Mouse (Mus musculus) spleen, adult 2 months (tissue): ENCODE results near the gene Btbd1.

Experiments
- CTCF ChIP-seq: fragments of 200-500 bp; IDR thresholded peaks from 2 replicates; pipeline ENCODE4 v1.5.1; 2011; ENCODE audit warnings: mild to moderate bottlenecking, inconsistent platforms; ENCODE audit not compliant: insufficient read depth, insufficient read length, insufficient replicate concordance; ENCODE audit errors: extremely low read depth
- POLR2A ChIP-seq: fragments of 200-500 bp; IDR thresholded peaks from 2 replicates; pipeline ENCODE4 v1.6.1; 2011; ENCODE audit warnings: low read depth, low read length, inconsistent platforms

DNA sequence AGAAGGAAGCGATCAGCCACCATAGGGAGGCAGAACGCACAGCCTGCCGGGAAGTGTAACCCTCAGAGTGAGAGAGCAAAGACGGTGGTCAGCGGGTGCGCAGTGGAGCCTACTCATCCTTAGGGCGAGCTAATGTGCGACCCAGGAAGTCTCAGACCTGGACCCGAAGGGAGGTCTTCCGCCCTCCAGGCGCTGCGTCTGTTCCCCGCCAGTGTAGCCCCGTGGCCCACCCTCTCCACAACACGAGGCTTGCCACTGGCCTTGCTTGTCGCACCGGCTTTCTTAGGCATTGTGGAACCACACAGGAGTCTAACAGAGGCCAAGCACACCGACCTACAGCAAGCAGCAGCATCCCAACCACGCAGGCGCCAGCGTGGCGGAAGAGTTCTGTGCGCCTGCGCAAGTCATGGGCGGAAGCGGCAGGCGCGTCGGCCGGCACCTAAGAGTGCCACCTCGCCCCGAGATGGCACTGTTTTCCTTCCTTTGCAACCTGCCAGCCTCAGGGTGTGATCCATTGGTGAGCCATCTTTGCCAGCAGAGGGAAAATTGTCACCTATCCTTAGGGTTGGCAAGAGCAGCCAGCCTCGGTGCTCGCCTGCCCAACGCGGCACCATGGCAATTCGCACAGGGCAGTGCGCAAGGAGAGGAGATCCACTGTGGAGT is 40.0 kb downstream of the Btbd1 start, which contains the start of gene 3110040N11Rik:
- TF ChIP-seq POLR2A (peak; percentile 96), CTCF (peak; percentile 70; the same call in 1 of the 2 replicates)
